Comparison of ENCODE assay signal across 8 mouse cellular contexts in genomic region chr9:62123496-62123895, GRCm38 (mm10). TPM values are rescaled to one million over a fixed set of nuclear protein-coding genes. Genes with fewer than 3 reads are reported as not detected.
DNase-seq lines count a peak whose midpoint lies in the region; ATAC-seq and TF ChIP-seq lines count a peak whose summit lies in the region.

No protein-coding gene starts in this region.

- H3K27ac ChIP-seq in heart, embryonic 15.5 days = peak overlapping the region; percentile 52; the same call in 1 of the 2 replicates
- H3K27ac ChIP-seq in bone marrow macrophage, adult 2 months (ENCODE audit: insufficient read depth, low read depth, low read length) = no peak overlapping the region
- no peak overlapping the region for H3K27ac ChIP-seq in heart, postnatal 0 days (ENCODE audit: low read depth)
- no peak overlapping the region for H3K27ac ChIP-seq in macrophage

- H3K27me3 ChIP-seq in heart, embryonic 15.5 days = no peaks in the 10 kb centered on the region
- no peaks in the 10 kb centered on the region for H3K27me3 ChIP-seq in heart, postnatal 0 days (ENCODE audit: control insufficient read depth, insufficient read depth, low read length)

- TF ChIP-seq EP300 in heart, postnatal 0 days (IDR thresholded peaks at IDR 0.05; ENCODE audit: low read depth) = no peak

- intact Hi-C loops in heart, postnatal 25 days (cut with DNase I) = loop anchor here (2.0 to 5.0 kb wide), 2 partner anchors 79 to 121 kb away; no protein-coding TSS in a partner anchor

- no peaks in the 10 kb centered on the region for H3K79me2 ChIP-seq in macrophage (ENCODE audit: inconsistent target)

- peak overlapping the region; percentile 58 for H3K9ac ChIP-seq in heart, embryonic 15.5 days
- H3K9ac ChIP-seq in heart, postnatal 0 days (replicated peaks; ENCODE audit: low read depth, low read length) = peak overlapping the region; percentile 70

- TF ChIP-seq POLR2A in bone marrow macrophage, adult 2 months (IDR thresholded peaks at IDR 0.05; ENCODE audit: borderline replicate concordance, low read depth, low read length) = no peak

- no peak for TF ChIP-seq CTCF in bone marrow macrophage, adult 2 months (IDR thresholded peaks at IDR 0.05; ENCODE audit: low read depth, low read length)
- TF ChIP-seq CTCF in heart, postnatal 0 days (IDR thresholded peaks at IDR 0.05; ENCODE audit: low read depth) = no peak

- peaks cover 5% of the 10 kb centered on the region for H3K4me1 ChIP-seq in heart, embryonic 15.5 days (replicated peaks)
- H3K4me1 ChIP-seq in bone marrow macrophage, adult 2 months (ENCODE audit: control insufficient read depth, insufficient read depth, low read length) = peaks cover 3% of the 10 kb centered on the region; the same call in 1 of the 2 replicates
- H3K4me1 ChIP-seq in heart, postnatal 0 days (ENCODE audit: control insufficient read depth, insufficient read depth) = peaks cover 5% of the 10 kb centered on the region

- H3K9me3 ChIP-seq in heart, embryonic 15.5 days (replicated peaks) = no peaks in the 10 kb centered on the region
- no peaks in the 10 kb centered on the region for H3K9me3 ChIP-seq in heart, postnatal 0 days (replicated peaks; ENCODE audit: control insufficient read depth, low read length)

- peak overlapping the region; percentile 98 for H3K4me3 ChIP-seq in heart, embryonic 15.5 days
- peak overlapping the region; percentile 78 for H3K4me3 ChIP-seq in bone marrow macrophage, adult 2 months (ENCODE audit: insufficient read depth, low read length)
- H3K4me3 ChIP-seq in heart, postnatal 0 days (ENCODE audit: low read depth, low read length) = peak overlapping the region; percentile 91
- H3K4me3 ChIP-seq in macrophage (ENCODE audit: inconsistent target) = peak overlapping the region; percentile 80

- peak overlapping the region; percentile 96 for H3K4me2 ChIP-seq in heart, embryonic 15.5 days
- H3K4me2 ChIP-seq in heart, postnatal 0 days (ENCODE audit: low read depth, low read length) = peak overlapping the region; percentile 70

- no peak for DNase-seq in heart, postnatal 25 days (ENCODE audit: low spot score)
- DNase-seq in heart, postnatal 0 days (ENCODE audit: low spot score) = no peak
- no peak for DNase-seq in ovary, postnatal 10 days (ENCODE audit: low spot score)
- DNase-seq in right cerebral cortex, postnatal 14 days = no peak

- 68% methylated on average over 3 of the region's 3 CpGs for WGBS in heart, embryonic 15.5 days
- 55% methylated on average over 3 of the region's 3 CpGs for WGBS in heart, postnatal 0 days
- 84% methylated on average over 3 of the region's 3 CpGs for WGBS in macrophage (ENCODE audit: missing documents)

- no peak for ATAC-seq in heart, embryonic 15.5 days (replicated peaks; ENCODE audit: insufficient number of reproducible peaks, insufficient read depth, low FRiP score, low read depth)
- no peak for ATAC-seq in heart, postnatal 0 days (ENCODE audit: insufficient read depth, low read depth)
- ATAC-seq in megakaryocyte progenitor cell, adult 5-6 weeks (replicated peaks; ENCODE audit: poor library complexity) = no peak

- no peaks in the 10 kb centered on the region for H3K36me3 ChIP-seq in heart, embryonic 15.5 days
- H3K36me3 ChIP-seq in heart, postnatal 0 days (replicated peaks; ENCODE audit: control insufficient read depth, insufficient read depth, low read length) = no peaks in the 10 kb centered on the region
- H3K36me3 ChIP-seq in macrophage (ENCODE audit: inconsistent target) = no peaks in the 10 kb centered on the region

RNA-seq across cellular contexts. Expression of gene Glce, which starts 1.0 kb away (rescaled TPM):
- 7.5 and 10.8 TPM in 2 replicates for polyA plus RNA-seq in heart, embryonic 15.5 days (2015; fragmentation: Nextera tagmentation; extraction: Ambion mirVana)
- 10 to 100 TPM in 1 of 2 experiments, 1 to 10 TPM in 1; 9.4 to 10.1 TPM for total RNA-seq in heart, postnatal 25 days (2021)
- polyA plus RNA-seq in bone marrow macrophage, adult 2 months (2012; ENCODE audit: insufficient read depth, insufficient read length, missing spikeins) = 9.8 and 10.0 TPM in 2 replicates
- total RNA-seq in heart, postnatal 0 days (2014; rRNA removed; ENCODE audit: low replicate concordance) = 8.8 and 10.7 TPM in 2 replicates
- 5.7 and 6.1 TPM in 2 replicates for polyA plus RNA-seq in heart, postnatal 0 days (2015; fragmentation: Nextera tagmentation; extraction: Ambion mirVana)
- total RNA-seq in macrophage (2018; cell fraction: chromatin; rRNA removed) = 10 to 100 TPM in 17 of 26 experiments, 1 to 10 TPM in 9; 6.1 to 37.1 (median 11.5) TPM
- total RNA-seq in macrophage (2018; cell fraction: cytosol; rRNA removed) = 10 to 100 TPM in 19 of 26 experiments, 1 to 10 TPM in 7; 7.9 to 19.3 (median 11.7) TPM
- total RNA-seq in macrophage (2018; cell fraction: nucleus; rRNA removed) = 10 to 100 TPM; 11.2 to 29.1 (median 16.4) TPM
- 9.6 to 13.4 TPM (median 10.4 TPM) in 3 replicates for polyA plus RNA-seq in macrophage (2018)
- 17.1 and 19.7 TPM in 2 replicates for total RNA-seq in megakaryocyte progenitor cell, adult 5-6 weeks (2015)
- 18.0 and 20.3 TPM in 2 replicates for total RNA-seq in megakaryocyte progenitor cell, adult 5-6 weeks (2017)
